Mouse (Mus musculus): Measurements from ENCODE around the gene Lpcat1. TPM values are rescaled to one million over a fixed set of nuclear protein-coding genes. Genes with fewer than 3 reads are reported as not detected.
A peak's percentile ranks its signal among the peaks of the same experiment; 100 is the strongest.

Lpcat1 gene
- polyA plus RNA-seq, 1 experiment = 425 TPM

DNA sequence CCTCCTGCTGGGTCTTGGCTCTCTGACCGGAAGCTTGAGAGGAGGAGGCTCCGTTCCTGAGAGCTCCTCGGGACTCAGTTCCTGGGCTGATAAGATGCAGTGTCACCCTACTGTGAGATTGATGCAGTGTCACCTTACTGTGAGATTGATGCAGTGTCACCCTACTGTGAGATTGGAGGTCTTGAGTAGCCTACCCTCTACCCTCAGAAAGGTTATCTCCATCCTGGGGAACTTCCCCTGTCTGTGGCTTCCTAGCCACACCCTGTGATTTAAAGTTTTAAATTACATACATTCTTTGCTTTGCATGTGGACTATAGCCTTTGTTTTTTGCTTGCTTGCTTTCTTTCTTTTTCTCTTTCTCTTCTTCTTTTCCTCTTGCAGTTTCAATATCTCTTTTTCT lies 21.1 kb downstream of the Lpcat1 start:
- WGBS = 37% methylated on average over 3 of the region's 3 CpGs
- H3K4me1 ChIP-seq (ENCODE audit: control insufficient read depth, insufficient read depth, low read length) = peaks cover 10% of the 10 kb centered on the region
- H3K4me3 ChIP-seq (replicated peaks; ENCODE audit: extremely low read depth, low read depth, low read length) = no peak overlapping the region
- TF ChIP-seq POLR2A (IDR thresholded peaks at IDR 0.05; ENCODE audit: borderline replicate concordance, extremely low read depth, low read depth, low read length) (no peak), CTCF (IDR thresholded peaks at IDR 0.05; ENCODE audit: insufficient read depth, low read length) (no peak)
- DNase-seq = no peak

DNA sequence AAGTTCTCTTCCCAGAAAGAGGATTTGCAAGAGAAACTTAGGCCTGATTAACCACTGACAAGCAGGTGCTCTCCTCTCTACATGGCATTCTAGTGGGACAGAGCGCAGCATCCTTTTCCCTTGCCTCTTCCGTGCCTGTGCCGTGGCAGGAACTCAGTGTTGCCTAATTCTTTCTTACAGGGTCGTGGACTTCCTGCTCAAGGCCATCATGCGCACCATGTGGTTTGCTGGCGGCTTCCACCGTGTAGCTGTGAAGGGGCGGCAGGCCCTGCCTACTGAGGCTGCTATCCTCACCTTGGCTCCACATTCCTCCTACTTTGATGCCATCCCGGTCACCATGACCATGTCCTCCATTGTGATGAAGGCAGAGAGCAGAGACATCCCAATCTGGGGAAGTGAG lies 21.7 kb downstream of the Lpcat1 start:
- Histone ChIP-seq H3K4me3 (replicated peaks; ENCODE audit: extremely low read depth, low read depth, low read length) (no peak overlapping the region), H3K4me1 (ENCODE audit: control insufficient read depth, insufficient read depth, low read length) (peaks cover 10% of the 10 kb centered on the region)
- no peak for TF ChIP-seq POLR2A (IDR thresholded peaks at IDR 0.05; ENCODE audit: borderline replicate concordance, extremely low read depth, low read depth, low read length)
- no peak for TF ChIP-seq CTCF (IDR thresholded peaks at IDR 0.05; ENCODE audit: insufficient read depth, low read length)
- DNase-seq = no peak
- 51% methylated on average over 9 of the region's 9 CpGs for WGBS

DNA sequence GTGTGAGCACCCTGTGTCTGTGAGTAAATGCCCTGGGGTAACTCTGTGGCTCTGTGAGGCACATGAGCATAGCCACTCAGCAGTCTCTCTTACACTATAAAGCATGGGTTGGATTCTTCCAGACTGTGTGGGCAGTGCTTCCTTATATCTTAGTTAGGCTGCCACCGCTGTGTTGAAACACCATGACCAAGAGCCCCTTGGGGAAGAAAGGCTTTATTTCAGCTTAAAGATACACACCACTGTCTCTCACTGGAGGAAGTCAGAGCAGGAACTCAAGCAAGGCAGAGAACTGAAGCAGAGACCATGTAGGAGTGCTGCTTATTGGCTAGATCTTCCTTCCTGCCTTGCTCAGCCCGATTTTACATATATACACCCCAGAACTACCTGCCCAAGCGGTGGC lies 23.0 kb downstream of the Lpcat1 start:
- WGBS = 63% methylated on average over 3 of the region's 3 CpGs
- Histone ChIP-seq H3K4me1 (ENCODE audit: control insufficient read depth, insufficient read depth, low read length) (peaks cover 10% of the 10 kb centered on the region), H3K4me3 (replicated peaks; ENCODE audit: extremely low read depth, low read depth, low read length) (no peak overlapping the region)
- no peak for TF ChIP-seq CTCF (IDR thresholded peaks at IDR 0.05; ENCODE audit: insufficient read depth, low read length)
- no peak for TF ChIP-seq POLR2A (IDR thresholded peaks at IDR 0.05; ENCODE audit: borderline replicate concordance, extremely low read depth, low read depth, low read length)
- DNase-seq = no peak

DNA sequence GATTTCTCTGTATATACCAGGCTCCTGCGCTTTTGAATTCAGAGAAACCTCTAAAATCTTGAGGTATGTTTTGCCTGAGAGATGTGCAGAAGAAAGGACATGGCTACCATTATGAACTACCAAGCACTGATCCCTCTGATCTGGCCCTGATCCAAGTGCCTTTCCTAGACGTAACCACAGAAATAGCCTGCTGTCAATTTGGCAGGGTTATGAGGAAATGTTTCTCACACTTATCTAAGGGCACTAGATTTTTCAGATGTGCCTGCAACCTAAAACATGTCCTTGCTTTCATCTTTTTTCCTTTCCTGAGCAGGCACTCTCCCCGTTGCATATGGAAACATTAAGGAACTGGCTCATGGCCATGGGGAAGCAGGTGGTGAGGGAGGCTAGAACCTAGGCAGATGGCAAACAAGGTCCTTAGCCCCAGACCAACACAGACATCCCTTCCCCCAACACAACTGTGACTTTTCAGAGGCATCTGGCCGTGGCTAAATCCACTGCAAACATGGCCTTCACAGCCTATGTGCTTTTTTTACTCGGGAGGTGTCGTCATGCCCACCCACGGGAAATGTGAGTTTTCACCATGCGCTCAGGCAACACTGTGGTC lies 23.7 kb downstream of the Lpcat1 start:
- no peak overlapping the region for H3K4me3 ChIP-seq (replicated peaks; ENCODE audit: extremely low read depth, low read depth, low read length)
- no peak for TF ChIP-seq CTCF (IDR thresholded peaks at IDR 0.05; ENCODE audit: insufficient read depth, low read length)
- no peak for TF ChIP-seq POLR2A (IDR thresholded peaks at IDR 0.05; ENCODE audit: borderline replicate concordance, extremely low read depth, low read depth, low read length)
- peaks cover 10% of the 10 kb centered on the region for H3K4me1 ChIP-seq (ENCODE audit: control insufficient read depth, insufficient read depth, low read length)
- DNase-seq = no peak
- WGBS = 62% methylated on average over 8 of the region's 8 CpGs

DNA sequence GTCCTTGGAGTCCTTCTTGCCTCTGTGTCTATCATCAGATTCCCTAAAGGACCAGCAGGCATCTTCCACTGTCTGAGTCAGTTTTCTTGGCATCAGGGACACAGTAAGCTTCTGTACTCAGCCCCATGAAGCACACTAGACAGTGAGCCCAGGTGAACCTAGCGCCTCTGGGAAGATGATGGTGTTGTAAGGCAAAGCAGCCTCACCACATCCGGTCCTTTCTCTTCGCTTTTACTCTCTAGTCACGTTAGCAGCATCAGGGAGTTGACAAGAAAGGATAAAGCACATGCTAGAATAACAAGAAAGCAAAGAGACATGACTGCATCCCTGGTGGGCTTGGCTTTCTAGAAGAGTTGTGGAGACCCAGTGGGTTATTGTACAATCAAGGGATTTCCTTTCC lies 26.2 kb downstream of the Lpcat1 start:
- 88% methylated on average over 4 of the region's 4 CpGs for WGBS

DNA sequence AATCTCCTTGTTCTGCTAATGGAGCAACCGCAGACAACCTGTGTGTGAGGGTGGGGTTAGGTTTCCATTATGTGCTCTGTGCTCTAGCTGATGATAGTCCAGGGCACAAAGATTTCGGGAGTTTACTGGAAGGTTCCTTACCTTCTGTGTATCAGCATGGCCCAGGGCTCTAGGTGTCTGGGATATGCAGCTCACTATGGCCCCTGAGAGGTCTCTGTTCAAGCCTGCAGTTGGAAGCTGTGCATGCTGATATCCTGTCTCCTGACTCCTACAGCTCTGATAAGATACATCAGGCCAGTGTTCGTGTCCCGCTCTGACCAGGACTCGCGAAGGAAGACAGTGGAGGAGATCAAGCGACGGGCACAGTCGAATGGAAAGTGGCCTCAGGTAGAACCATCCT lies 27.5 kb downstream of the Lpcat1 start:
- DNase-seq = no peak
- Histone ChIP-seq H3K4me3 (replicated peaks; ENCODE audit: extremely low read depth, low read depth, low read length) (no peak overlapping the region), H3K4me1 (ENCODE audit: control insufficient read depth, insufficient read depth, low read length) (peaks cover 6% of the 10 kb centered on the region; the same call in 1 of the 2 replicates)
- 87% methylated on average over 9 of the region's 9 CpGs for WGBS
- TF ChIP-seq CTCF (IDR thresholded peaks at IDR 0.05; ENCODE audit: insufficient read depth, low read length) (no peak), POLR2A (IDR thresholded peaks at IDR 0.05; ENCODE audit: borderline replicate concordance, extremely low read depth, low read depth, low read length) (no peak)

More for the DNA sequence above, 26.2 kb downstream of the Lpcat1 start:
- DNase-seq = no peak
- TF ChIP-seq CTCF (IDR thresholded peaks at IDR 0.05; ENCODE audit: insufficient read depth, low read length) (no peak), POLR2A (IDR thresholded peaks at IDR 0.05; ENCODE audit: borderline replicate concordance, extremely low read depth, low read depth, low read length) (no peak)
- Histone ChIP-seq H3K4me1 (ENCODE audit: control insufficient read depth, insufficient read depth, low read length) (peaks cover 10% of the 10 kb centered on the region), H3K4me3 (replicated peaks; ENCODE audit: extremely low read depth, low read depth, low read length) (no peak overlapping the region)

DNA sequence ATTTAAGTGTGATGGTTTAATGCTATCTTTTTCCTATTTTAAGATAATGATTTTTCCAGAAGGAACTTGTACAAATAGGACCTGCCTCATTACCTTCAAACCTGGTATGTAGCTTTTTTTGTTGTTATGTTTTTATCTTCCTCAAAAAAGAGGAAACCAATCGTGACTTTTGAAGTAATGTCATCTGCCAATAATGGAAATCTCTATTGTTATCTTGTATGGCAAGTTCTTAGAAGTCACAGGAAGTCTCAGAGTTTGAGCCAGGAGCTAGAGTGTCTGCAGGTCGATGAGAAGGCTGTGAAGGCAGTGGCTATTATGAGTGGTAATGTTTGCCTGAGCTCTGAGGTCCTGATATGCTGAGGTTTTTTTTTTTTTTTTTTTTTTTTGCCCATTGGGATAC lies 29.1 kb downstream of the Lpcat1 start:
- WGBS = 34% methylated on average over 2 of the region's 2 CpGs
- H3K4me3 ChIP-seq (replicated peaks; ENCODE audit: extremely low read depth, low read depth, low read length) = no peak overlapping the region
- no peak for DNase-seq
- peaks cover 7% of the 10 kb centered on the region for H3K4me1 ChIP-seq (ENCODE audit: control insufficient read depth, insufficient read depth, low read length)
- TF ChIP-seq POLR2A (IDR thresholded peaks at IDR 0.05; ENCODE audit: borderline replicate concordance, extremely low read depth, low read depth, low read length) (no peak), CTCF (IDR thresholded peaks at IDR 0.05; ENCODE audit: insufficient read depth, low read length) (no peak)

DNA sequence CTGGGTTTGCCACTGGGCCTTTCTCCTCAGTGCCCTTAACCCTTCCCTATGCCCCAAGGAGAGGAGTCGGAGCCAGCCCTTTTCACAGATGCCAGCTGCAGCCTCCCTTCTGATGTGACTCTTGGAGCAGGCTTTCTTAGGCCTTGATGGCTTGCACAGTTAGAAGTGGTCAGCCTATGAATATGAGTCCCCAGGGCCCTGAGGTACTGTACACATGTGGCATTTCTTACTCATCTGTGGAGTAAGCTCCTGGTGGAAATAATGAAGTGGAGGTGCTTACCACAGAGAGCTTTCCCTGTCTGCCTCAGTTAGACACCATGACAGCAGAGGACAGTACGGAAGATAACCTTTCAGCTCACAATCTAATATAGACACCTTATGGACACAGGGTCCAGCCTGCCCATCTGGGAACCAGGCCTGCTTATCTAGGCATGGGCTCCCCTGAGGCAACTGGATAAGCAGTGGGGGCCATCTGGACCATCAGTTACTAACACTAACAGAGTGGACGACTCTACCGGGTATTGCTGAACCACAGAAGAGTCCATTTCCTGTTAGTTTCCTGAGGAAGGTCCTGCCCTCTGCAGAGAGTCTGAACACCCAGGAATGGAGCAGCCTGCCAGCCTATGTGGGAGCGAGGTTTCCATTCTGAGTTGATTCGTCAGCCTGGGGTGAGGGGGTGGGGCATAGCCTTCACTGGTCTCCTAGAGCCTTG lies 33.1 kb downstream of the Lpcat1 start:
- TF ChIP-seq POLR2A (IDR thresholded peaks at IDR 0.05; ENCODE audit: borderline replicate concordance, extremely low read depth, low read depth, low read length) (no peak), CTCF (IDR thresholded peaks at IDR 0.05; ENCODE audit: insufficient read depth, low read length) (no peak)
- DNase-seq = no peak

DNA sequence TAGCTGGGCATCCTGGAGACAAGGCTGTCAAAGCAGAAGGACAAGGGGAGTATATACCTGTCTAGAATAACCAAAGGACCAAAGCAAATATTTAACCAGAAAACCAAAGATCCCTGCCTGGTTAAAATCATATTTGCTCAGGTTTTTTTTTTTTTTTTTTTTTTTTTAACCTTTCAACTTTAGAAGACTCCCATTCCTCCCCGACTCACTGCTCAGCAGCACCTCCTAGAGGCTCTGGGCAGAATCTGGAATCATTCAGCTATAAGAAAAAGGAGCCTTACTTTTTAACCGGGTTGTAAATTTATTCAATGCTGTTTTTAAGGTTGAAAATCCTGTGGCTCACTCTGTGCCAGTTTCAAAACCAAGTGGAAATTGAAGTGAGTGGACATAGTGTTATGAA lies 35.7 kb downstream of the Lpcat1 start:
- no peak for DNase-seq
- TF ChIP-seq CTCF (IDR thresholded peaks at IDR 0.05; ENCODE audit: insufficient read depth, low read length) (peak; percentile 53), POLR2A (IDR thresholded peaks at IDR 0.05; ENCODE audit: borderline replicate concordance, extremely low read depth, low read depth, low read length) (no peak)
- Histone ChIP-seq H3K4me1 (ENCODE audit: control insufficient read depth, insufficient read depth, low read length) (peaks cover 9% of the 10 kb centered on the region), H3K4me3 (replicated peaks; ENCODE audit: extremely low read depth, low read depth, low read length) (no peak overlapping the region)
- WGBS = 46% methylated on average over 2 of the region's 2 CpGs

More for the DNA sequence above, 33.1 kb downstream of the Lpcat1 start:
- WGBS = 39% methylated on average over 6 of the region's 6 CpGs
- Histone ChIP-seq H3K4me3 (replicated peaks; ENCODE audit: extremely low read depth, low read depth, low read length) (no peak overlapping the region), H3K4me1 (ENCODE audit: control insufficient read depth, insufficient read depth, low read length) (peaks cover 7% of the 10 kb centered on the region)
